Mouse (Mus musculus) brain, embryonic 18.5 days (tissue): ENCODE results near the gene Slc37a1.

ENCODE experiments used
- DNase-seq: peaks from one replicate; pipeline ENCODE4 v3.0.0-alpha.2; 2012; ENCODE audit warnings: low read depth, low spot score

Slc37a1 gene

GRCm38 (mm10) chr17:31294363-31295214 lies 8.0 kb downstream of the Slc37a1 start:
- no peak for DNase-seq

GRCm38 (mm10) chr17:31295215-31295891 lies 8.8 kb downstream of the Slc37a1 start:
- DNase-seq = no peak

GRCm38 (mm10) chr17:31295892-31296781 lies 9.5 kb downstream of the Slc37a1 start:
- no peak for DNase-seq

- no peak for DNase-seq
Observed at GRCm38 (mm10) chr17:31297521-31297939, 10.9 kb downstream of the Slc37a1 start.

GRCm38 (mm10) chr17:31298419-31299209 lies 12.0 kb downstream of the Slc37a1 start:
- no peak for DNase-seq

- no peak for DNase-seq
Observed at GRCm38 (mm10) chr17:31299981-31300380, 13.4 kb downstream of the Slc37a1 start.

- DNase-seq = no peak
Observed at GRCm38 (mm10) chr17:31300736-31301135, 14.1 kb downstream of the Slc37a1 start.

- no peak for DNase-seq
Observed at GRCm38 (mm10) chr17:31303401-31303800, 16.8 kb downstream of the Slc37a1 start.

- no peak for DNase-seq
Observed at GRCm38 (mm10) chr17:31304895-31305775, 18.5 kb downstream of the Slc37a1 start.

GRCm38 (mm10) chr17:31305776-31306120 lies 19.2 kb downstream of the Slc37a1 start:
- DNase-seq = no peak

- no peak for DNase-seq
Observed at GRCm38 (mm10) chr17:31307756-31308155, 21.2 kb downstream of the Slc37a1 start.

GRCm38 (mm10) chr17:31308291-31308816 lies 21.8 kb downstream of the Slc37a1 start:
- DNase-seq = no peak

GRCm38 (mm10) chr17:31309281-31309793 lies 22.7 kb downstream of the Slc37a1 start:
- no peak for DNase-seq

- no peak for DNase-seq
Observed at GRCm38 (mm10) chr17:31311047-31311446, 24.5 kb downstream of the Slc37a1 start.

- no peak for DNase-seq
Observed at GRCm38 (mm10) chr17:31312648-31313047, 26.1 kb downstream of the Slc37a1 start.

- DNase-seq = no peak
Observed at GRCm38 (mm10) chr17:31315046-31315792, 28.6 kb downstream of the Slc37a1 start.

GRCm38 (mm10) chr17:31315993-31316392 lies 29.4 kb downstream of the Slc37a1 start:
- no peak for DNase-seq

- no peak for DNase-seq
Observed at GRCm38 (mm10) chr17:31316998-31317397, 30.4 kb downstream of the Slc37a1 start.
